Mouse (Mus musculus): ENCODE data around the gene Opcml. TPM values are rescaled to one million over a fixed set of nuclear protein-coding genes. Genes with fewer than 3 reads are reported as not detected.

Gene Opcml
- total and polyA plus RNA-seq, 3 experiments = 0.82 TPM; not detected in 2

- H3K27me3 ChIP-seq (ENCODE audit: insufficient read depth, low read length) = no peaks in the 10 kb centered on the region
- no peak for ATAC-seq (ENCODE audit: extremely low read depth, insufficient number of reproducible peaks, low FRiP score, poor library complexity, severe bottlenecking)
- TF ChIP-seq TAL1 (conservative IDR thresholded peaks at IDR 0.05; ENCODE audit: low read depth, low read length) (no peak), POLR2AphosphoS5 (IDR thresholded peaks at IDR 0.05; ENCODE audit: insufficient replicate concordance, low read depth, low read length) (no peak), GATA1 (IDR thresholded peaks at IDR 0.05; ENCODE audit: borderline replicate concordance, low read length) (no peak), GATA2 (IDR thresholded peaks at IDR 0.05; ENCODE audit: borderline replicate concordance, low read depth, low read length) (no peak), CTCF (IDR thresholded peaks at IDR 0.05; ENCODE audit: low read depth, low read length) (no peak)
- no peak for DNase-seq (ENCODE audit: low spot score)
- no peak overlapping the region for H3K4me3 ChIP-seq (ENCODE audit: low read depth, low read length)
- H3K9me3 ChIP-seq (replicated peaks) = 0 out of 2 replicates have a peak, but pooled peaks cover 2% of the 10 kb centered on the region
- H3K4me1 ChIP-seq (ENCODE audit: insufficient read depth, low read depth, low read length) = no peaks in the 10 kb centered on the region
- H3K36me3 ChIP-seq (replicated peaks) = no peaks in the 10 kb centered on the region
These were observed 338.2 kb downstream of the Opcml start for GRCm38 (mm10) chr9:28128735-28129134.

- Histone ChIP-seq H3K4me1 (ENCODE audit: insufficient read depth, low read depth, low read length) (no peaks in the 10 kb centered on the region), H3K36me3 (replicated peaks) (no peaks in the 10 kb centered on the region), H3K9me3 (replicated peaks) (no peaks in the 10 kb centered on the region), H3K4me3 (ENCODE audit: low read depth, low read length) (no peak overlapping the region), H3K27me3 (ENCODE audit: insufficient read depth, low read length) (no peaks in the 10 kb centered on the region)
- ATAC-seq (ENCODE audit: extremely low read depth, insufficient number of reproducible peaks, low FRiP score, poor library complexity, severe bottlenecking) (no peak), DNase-seq (ENCODE audit: low spot score) (no peak)
- TF ChIP-seq TAL1 (conservative IDR thresholded peaks at IDR 0.05; ENCODE audit: low read depth, low read length) (no peak), CTCF (IDR thresholded peaks at IDR 0.05; ENCODE audit: low read depth, low read length) (no peak), GATA2 (IDR thresholded peaks at IDR 0.05; ENCODE audit: borderline replicate concordance, low read depth, low read length) (no peak), POLR2AphosphoS5 (IDR thresholded peaks at IDR 0.05; ENCODE audit: insufficient replicate concordance, low read depth, low read length) (no peak), GATA1 (IDR thresholded peaks at IDR 0.05; ENCODE audit: borderline replicate concordance, low read length) (no peak)
These were observed 340.9 kb downstream of the Opcml start for GRCm38 (mm10) chr9:28131521-28131920.

DNA sequence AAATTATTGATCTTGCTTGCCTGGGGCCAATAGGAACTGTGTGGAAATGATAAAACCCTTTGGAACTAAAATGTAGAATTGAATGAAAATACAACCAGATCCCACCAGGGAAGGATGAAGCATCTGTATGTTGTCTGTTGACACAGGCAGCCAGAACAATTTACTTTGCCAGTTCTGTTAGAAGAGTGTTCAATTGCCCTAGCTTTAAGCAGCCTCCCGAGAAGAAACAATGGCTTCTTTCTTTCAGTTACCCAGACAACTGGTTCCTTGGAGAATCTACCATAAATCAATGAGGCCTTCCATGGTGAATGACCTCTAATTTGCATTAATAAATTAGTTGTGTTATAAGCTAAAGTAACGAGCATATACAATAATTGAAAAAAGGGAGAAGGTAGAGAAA is 346.0 kb downstream of the Opcml start:
- Histone ChIP-seq H3K27me3 (ENCODE audit: insufficient read depth, low read length) (no peaks in the 10 kb centered on the region), H3K9me3 (replicated peaks) (no peaks in the 10 kb centered on the region), H3K4me3 (ENCODE audit: low read depth, low read length) (no peak overlapping the region), H3K4me1 (ENCODE audit: insufficient read depth, low read depth, low read length) (no peaks in the 10 kb centered on the region), H3K36me3 (replicated peaks) (no peaks in the 10 kb centered on the region)
- DNase-seq (ENCODE audit: low spot score) (no peak), ATAC-seq (ENCODE audit: extremely low read depth, insufficient number of reproducible peaks, low FRiP score, poor library complexity, severe bottlenecking) (no peak)
- TF ChIP-seq GATA1 (IDR thresholded peaks at IDR 0.05; ENCODE audit: borderline replicate concordance, low read length) (no peak), CTCF (IDR thresholded peaks at IDR 0.05; ENCODE audit: low read depth, low read length) (no peak), POLR2AphosphoS5 (IDR thresholded peaks at IDR 0.05; ENCODE audit: insufficient replicate concordance, low read depth, low read length) (no peak), TAL1 (conservative IDR thresholded peaks at IDR 0.05; ENCODE audit: low read depth, low read length) (no peak), GATA2 (IDR thresholded peaks at IDR 0.05; ENCODE audit: borderline replicate concordance, low read depth, low read length) (no peak)

- no peaks in the 10 kb centered on the region for H3K9me3 ChIP-seq (replicated peaks)
- no peak for DNase-seq (ENCODE audit: low spot score)
- no peaks in the 10 kb centered on the region for H3K36me3 ChIP-seq (replicated peaks)
- no peaks in the 10 kb centered on the region for H3K4me1 ChIP-seq (ENCODE audit: insufficient read depth, low read depth, low read length)
- no peak for ATAC-seq (ENCODE audit: extremely low read depth, insufficient number of reproducible peaks, low FRiP score, poor library complexity, severe bottlenecking)
- H3K4me3 ChIP-seq (ENCODE audit: low read depth, low read length) = no peak overlapping the region
- no peaks in the 10 kb centered on the region for H3K27me3 ChIP-seq (ENCODE audit: insufficient read depth, low read length)
- TF ChIP-seq CTCF (IDR thresholded peaks at IDR 0.05; ENCODE audit: low read depth, low read length) (no peak), POLR2AphosphoS5 (IDR thresholded peaks at IDR 0.05; ENCODE audit: insufficient replicate concordance, low read depth, low read length) (no peak), GATA2 (IDR thresholded peaks at IDR 0.05; ENCODE audit: borderline replicate concordance, low read depth, low read length) (no peak), GATA1 (IDR thresholded peaks at IDR 0.05; ENCODE audit: borderline replicate concordance, low read length) (no peak), TAL1 (conservative IDR thresholded peaks at IDR 0.05; ENCODE audit: low read depth, low read length) (no peak)
These were observed 349.5 kb downstream of the Opcml start for GRCm38 (mm10) chr9:28139957-28140597.

- no peak overlapping the region for H3K4me3 ChIP-seq (ENCODE audit: low read depth, low read length)
- no peaks in the 10 kb centered on the region for H3K4me1 ChIP-seq (ENCODE audit: insufficient read depth, low read depth, low read length)
- TF ChIP-seq POLR2AphosphoS5 (IDR thresholded peaks at IDR 0.05; ENCODE audit: insufficient replicate concordance, low read depth, low read length) = no peak
- no peaks in the 10 kb centered on the region for H3K27me3 ChIP-seq (ENCODE audit: insufficient read depth, low read length)
- DNase-seq (ENCODE audit: low spot score) = no peak
- no peaks in the 10 kb centered on the region for H3K9me3 ChIP-seq (replicated peaks)
- no peak for ATAC-seq (ENCODE audit: extremely low read depth, insufficient number of reproducible peaks, low FRiP score, poor library complexity, severe bottlenecking)
- no peaks in the 10 kb centered on the region for H3K36me3 ChIP-seq (replicated peaks)
These were observed 358.9 kb downstream of the Opcml start for GRCm38 (mm10) chr9:28149507-28149906.

DNA sequence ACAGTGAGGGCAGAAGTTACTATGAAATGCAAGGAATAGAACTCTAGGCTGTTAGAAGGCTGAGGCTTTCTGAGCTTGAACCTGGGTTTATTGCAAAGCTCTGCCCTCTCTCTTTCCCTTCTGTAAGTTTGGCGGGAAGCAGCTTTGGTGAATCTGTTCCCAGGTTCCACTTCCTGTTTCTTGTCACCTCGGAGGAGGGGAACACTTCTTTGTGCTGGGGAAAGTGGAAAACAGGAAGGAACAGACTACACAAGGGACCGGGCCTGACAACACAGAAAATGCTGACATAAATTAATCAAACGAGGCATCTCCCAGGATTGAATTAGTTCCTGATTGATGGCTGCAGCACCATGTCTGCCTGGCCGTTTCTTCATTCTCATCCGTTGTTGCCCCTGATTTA is 363.2 kb downstream of the Opcml start:
- DNase-seq (ENCODE audit: low spot score) (no peak), ATAC-seq (ENCODE audit: extremely low read depth, insufficient number of reproducible peaks, low FRiP score, poor library complexity, severe bottlenecking) (no peak)
- no peak for TF ChIP-seq POLR2AphosphoS5 (IDR thresholded peaks at IDR 0.05; ENCODE audit: insufficient replicate concordance, low read depth, low read length)
- no peak for TF ChIP-seq GATA2 (IDR thresholded peaks at IDR 0.05; ENCODE audit: borderline replicate concordance, low read depth, low read length)
- H3K4me3 ChIP-seq (ENCODE audit: low read depth, low read length) = no peak overlapping the region
- H3K36me3 ChIP-seq (replicated peaks) = no peaks in the 10 kb centered on the region
- no peaks in the 10 kb centered on the region for H3K9me3 ChIP-seq (replicated peaks)
- H3K27me3 ChIP-seq (ENCODE audit: insufficient read depth, low read length) = no peaks in the 10 kb centered on the region
- no peaks in the 10 kb centered on the region for H3K4me1 ChIP-seq (ENCODE audit: insufficient read depth, low read depth, low read length)

- Histone ChIP-seq H3K4me3 (ENCODE audit: low read depth, low read length) (no peak overlapping the region), H3K36me3 (replicated peaks) (no peaks in the 10 kb centered on the region), H3K4me1 (ENCODE audit: insufficient read depth, low read depth, low read length) (no peaks in the 10 kb centered on the region), H3K27me3 (ENCODE audit: insufficient read depth, low read length) (no peaks in the 10 kb centered on the region), H3K9me3 (replicated peaks) (no peaks in the 10 kb centered on the region)
- ATAC-seq (ENCODE audit: extremely low read depth, insufficient number of reproducible peaks, low FRiP score, poor library complexity, severe bottlenecking) (no peak), DNase-seq (ENCODE audit: low spot score) (no peak)
- TF ChIP-seq TAL1 (conservative IDR thresholded peaks at IDR 0.05; ENCODE audit: low read depth, low read length) (no peak), GATA2 (IDR thresholded peaks at IDR 0.05; ENCODE audit: borderline replicate concordance, low read depth, low read length) (no peak), CTCF (IDR thresholded peaks at IDR 0.05; ENCODE audit: low read depth, low read length) (no peak), POLR2AphosphoS5 (IDR thresholded peaks at IDR 0.05; ENCODE audit: insufficient replicate concordance, low read depth, low read length) (no peak)
These were observed 366.5 kb downstream of the Opcml start for GRCm38 (mm10) chr9:28157092-28157491.

Data from G1E (cell line).